Mouse (Mus musculus): ENCODE results near the gene Fgfr2. TPM values are rescaled to one million over a fixed set of nuclear protein-coding genes. Genes with fewer than 3 reads are reported as not detected.
A peak's percentile ranks its signal among the peaks of the same experiment; 100 is the strongest.

Fgfr2 gene
- total and polyA plus RNA-seq, 2 experiments from 2014 or later, result 12.1 to 32.6 TPM

GRCm38 (mm10) chr7:132699165-132699564 is 424.0 kb downstream of the Fgfr2 start:
- no peak for TF ChIP-seq CTCF (IDR thresholded peaks at IDR 0.05)
- Histone ChIP-seq H3K4me3 (ENCODE audit: low read depth, low read length) (no peak overlapping the region), H3K36me3 (ENCODE audit: insufficient read depth, low read length) (no peaks in the 10 kb centered on the region), H3K4me1 (ENCODE audit: insufficient read depth, low read length) (no peaks in the 10 kb centered on the region), H3K27me3 (ENCODE audit: insufficient read depth, low read length) (no peaks in the 10 kb centered on the region), H3K4me2 (ENCODE audit: low read depth, low read length, poor library complexity, severe bottlenecking) (no peak overlapping the region), H3K9me3 (ENCODE audit: low read length) (no peaks in the 10 kb centered on the region), H3K9ac (replicated peaks; ENCODE audit: low read length, poor library complexity, severe bottlenecking) (no peak overlapping the region), H3K27ac (ENCODE audit: low read depth, low read length) (no peak overlapping the region)
- no peak for DNase-seq (ENCODE audit: low spot score)
- WGBS, result 80% methylated on average over 4 of the region's 4 CpGs
- no peak for ATAC-seq (ENCODE audit: low FRiP score)

GRCm38 (mm10) chr7:132698737-132699136 is 424.4 kb downstream of the Fgfr2 start:
- no peak for TF ChIP-seq CTCF (IDR thresholded peaks at IDR 0.05)
- no peaks in the 10 kb centered on the region for H3K27me3 ChIP-seq (ENCODE audit: insufficient read depth, low read length)
- ATAC-seq (ENCODE audit: low FRiP score), result no peak

DNA sequence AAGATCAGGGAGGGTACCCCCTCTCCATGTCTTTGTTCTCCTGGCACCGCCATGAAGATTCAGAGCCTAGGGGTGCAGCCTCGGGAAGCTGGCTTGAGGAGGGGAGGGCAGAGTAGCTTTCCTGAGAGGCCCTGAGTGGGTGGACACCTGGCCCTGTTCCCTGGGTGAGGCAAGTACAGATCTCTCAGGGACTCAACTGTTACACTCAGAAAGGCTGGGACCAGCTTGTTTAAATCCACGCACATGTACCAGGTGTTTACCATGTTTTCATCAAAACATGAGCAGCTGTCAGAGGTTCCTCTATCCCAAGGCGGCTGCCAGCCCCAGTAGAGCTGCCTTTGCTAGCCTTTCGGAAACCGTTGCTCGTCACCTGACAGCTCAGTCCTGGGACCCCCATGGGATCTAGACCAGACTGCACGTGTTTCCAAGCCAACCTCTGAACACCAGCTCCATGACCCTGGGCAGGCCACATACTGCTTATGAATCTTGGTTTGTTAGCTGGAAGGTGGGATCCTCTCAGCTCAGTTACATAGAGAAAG is 425.8 kb downstream of the Fgfr2 start:
- no peak for TF ChIP-seq CTCF (IDR thresholded peaks at IDR 0.05)
- DNase-seq (ENCODE audit: low spot score) (no peak), ATAC-seq (ENCODE audit: low FRiP score) (no peak)
- no peaks in the 10 kb centered on the region for H3K4me1 ChIP-seq (ENCODE audit: insufficient read depth, low read length)
- 74% methylated on average over 8 of the region's 8 CpGs for WGBS
- H3K27me3 ChIP-seq (ENCODE audit: insufficient read depth, low read length), result no peaks in the 10 kb centered on the region
- H3K4me2 ChIP-seq (ENCODE audit: low read depth, low read length, poor library complexity, severe bottlenecking), result no peak overlapping the region
- H3K36me3 ChIP-seq (ENCODE audit: insufficient read depth, low read length), result no peaks in the 10 kb centered on the region
- H3K4me3 ChIP-seq (ENCODE audit: low read depth, low read length), result no peak overlapping the region
- H3K9ac ChIP-seq (replicated peaks; ENCODE audit: low read length, poor library complexity, severe bottlenecking), result no peak overlapping the region
- no peak overlapping the region for H3K27ac ChIP-seq (ENCODE audit: low read depth, low read length)
- no peaks in the 10 kb centered on the region for H3K9me3 ChIP-seq (ENCODE audit: low read length)

More at GRCm38 (mm10) chr7:132698737-132699136, 424.4 kb downstream of the Fgfr2 start:
- DNase-seq (ENCODE audit: low spot score), result no peak
- Histone ChIP-seq H3K27ac (ENCODE audit: low read depth, low read length) (no peak overlapping the region), H3K9ac (replicated peaks; ENCODE audit: low read length, poor library complexity, severe bottlenecking) (no peak overlapping the region), H3K36me3 (ENCODE audit: insufficient read depth, low read length) (no peaks in the 10 kb centered on the region), H3K4me1 (ENCODE audit: insufficient read depth, low read length) (no peaks in the 10 kb centered on the region), H3K4me3 (ENCODE audit: low read depth, low read length) (no peak overlapping the region), H3K9me3 (ENCODE audit: low read length) (no peaks in the 10 kb centered on the region), H3K4me2 (ENCODE audit: low read depth, low read length, poor library complexity, severe bottlenecking) (no peak overlapping the region)
- WGBS, result 89% methylated on average over 4 of the region's 4 CpGs

DNA sequence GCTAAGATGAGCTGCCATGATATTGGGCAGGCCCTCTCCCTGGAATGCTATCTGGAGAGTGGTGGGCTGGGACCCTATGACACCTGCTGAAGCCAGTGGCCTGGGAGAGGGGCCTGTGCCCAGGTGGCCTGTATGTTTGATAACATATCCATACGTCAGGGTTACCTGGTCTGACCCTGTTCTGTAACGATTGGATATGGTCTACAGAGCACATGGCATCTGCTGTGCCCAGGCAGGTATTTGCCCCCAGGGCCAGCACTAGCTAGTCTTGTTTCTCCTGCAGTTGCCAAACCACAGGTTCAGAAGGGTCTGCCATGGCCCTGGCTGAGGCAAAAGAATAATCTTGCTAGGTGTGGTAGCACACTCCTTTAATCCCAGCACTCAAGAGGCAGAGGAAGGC is 429.6 kb downstream of the Fgfr2 start:
- no peak for TF ChIP-seq CTCF (IDR thresholded peaks at IDR 0.05)
- H3K9me3 ChIP-seq (ENCODE audit: low read length), result no peaks in the 10 kb centered on the region
- 96% methylated on average over 2 of the region's 2 CpGs for WGBS
- H3K4me2 ChIP-seq (ENCODE audit: low read depth, low read length, poor library complexity, severe bottlenecking), result no peak overlapping the region
- H3K27me3 ChIP-seq (ENCODE audit: insufficient read depth, low read length), result no peaks in the 10 kb centered on the region
- ATAC-seq (ENCODE audit: low FRiP score) (no peak), DNase-seq (ENCODE audit: low spot score) (no peak)
- H3K27ac ChIP-seq (ENCODE audit: low read depth, low read length), result no peak overlapping the region
- H3K4me3 ChIP-seq (ENCODE audit: low read depth, low read length), result no peak overlapping the region
- H3K4me1 ChIP-seq (ENCODE audit: insufficient read depth, low read length), result no peaks in the 10 kb centered on the region
- H3K36me3 ChIP-seq (ENCODE audit: insufficient read depth, low read length), result no peaks in the 10 kb centered on the region
- H3K9ac ChIP-seq (replicated peaks; ENCODE audit: low read length, poor library complexity, severe bottlenecking), result no peak overlapping the region

DNA sequence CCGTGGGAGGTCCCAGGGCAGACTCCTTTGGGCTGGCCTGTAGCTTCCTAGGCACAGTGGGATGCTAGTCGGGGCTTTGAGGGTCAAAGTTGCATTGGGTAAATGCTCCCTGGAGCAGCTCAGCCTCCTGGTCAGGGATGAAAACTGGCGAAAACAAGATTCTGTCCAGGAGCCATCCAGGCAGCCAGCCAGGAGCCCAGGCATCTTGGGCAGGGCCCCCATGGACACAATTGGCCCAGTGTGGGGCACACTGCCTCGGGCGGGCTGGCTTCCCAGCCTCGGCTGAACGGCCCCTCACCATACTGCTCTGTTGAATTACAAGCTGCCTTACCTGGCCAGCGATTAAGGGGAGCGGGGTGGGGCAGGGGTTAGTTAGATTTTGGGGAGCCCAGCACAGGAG is 430.4 kb downstream of the Fgfr2 start:
- DNase-seq (ENCODE audit: low spot score) (peak; percentile 48), ATAC-seq (ENCODE audit: low FRiP score) (0 out of 2 replicates have a peak, but pooled peaks have one; percentile 52)
- Histone ChIP-seq H3K4me1 (ENCODE audit: insufficient read depth, low read length) (no peaks in the 10 kb centered on the region; the same call in 1 of the 2 replicates), H3K9me3 (ENCODE audit: low read length) (no peaks in the 10 kb centered on the region), H3K36me3 (ENCODE audit: insufficient read depth, low read length) (no peaks in the 10 kb centered on the region), H3K4me2 (ENCODE audit: low read depth, low read length, poor library complexity, severe bottlenecking) (no peak overlapping the region), H3K9ac (replicated peaks; ENCODE audit: low read length, poor library complexity, severe bottlenecking) (no peak overlapping the region), H3K4me3 (ENCODE audit: low read depth, low read length) (no peak overlapping the region), H3K27me3 (ENCODE audit: insufficient read depth, low read length) (no peaks in the 10 kb centered on the region), H3K27ac (ENCODE audit: low read depth, low read length) (no peak overlapping the region)
- no peak for TF ChIP-seq CTCF (IDR thresholded peaks at IDR 0.05)
- WGBS, result 72% methylated on average over 9 of the region's 9 CpGs

DNA sequence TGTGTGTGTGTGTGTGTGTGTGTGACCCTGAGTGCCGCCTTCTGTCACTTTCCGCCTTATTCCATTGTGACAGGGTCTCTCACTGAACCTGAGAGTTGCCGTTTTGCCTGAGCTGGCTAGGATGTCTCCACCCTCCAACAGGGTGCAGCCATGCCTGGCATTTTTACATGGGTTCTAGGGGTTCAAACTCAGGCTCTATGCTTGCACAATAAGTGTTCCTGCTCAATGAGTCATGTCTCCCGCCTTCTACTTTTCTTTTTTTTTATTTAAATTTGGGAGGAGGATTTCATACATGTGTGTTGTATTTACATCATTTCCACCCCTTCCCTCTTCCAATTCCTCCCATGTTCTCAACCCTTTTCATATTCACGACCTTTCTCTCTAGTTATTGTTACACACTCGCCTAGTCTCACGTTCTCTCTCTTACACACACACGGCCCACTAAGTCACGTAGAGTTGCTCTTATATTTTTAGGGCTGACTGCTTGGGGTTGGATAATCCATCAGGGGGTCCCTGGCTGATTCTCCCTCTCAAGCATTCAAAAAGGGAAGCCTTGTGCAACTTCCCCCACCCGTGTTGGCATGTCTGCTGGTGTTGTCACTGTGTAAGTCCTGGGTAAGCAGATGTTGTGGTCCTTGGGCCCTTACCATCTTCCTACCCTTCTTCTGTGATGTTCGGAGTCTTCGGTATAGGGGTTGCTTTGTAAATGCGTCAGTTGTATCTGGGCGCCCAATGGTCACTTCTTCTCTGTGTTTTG is 432.3 kb downstream of the Fgfr2 start:
- Histone ChIP-seq H3K27me3 (ENCODE audit: insufficient read depth, low read length) (no peaks in the 10 kb centered on the region), H3K4me3 (ENCODE audit: low read depth, low read length) (no peak overlapping the region), H3K4me1 (ENCODE audit: insufficient read depth, low read length) (no peaks in the 10 kb centered on the region; the same call in 1 of the 2 replicates), H3K9ac (replicated peaks; ENCODE audit: low read length, poor library complexity, severe bottlenecking) (no peak overlapping the region), H3K36me3 (ENCODE audit: insufficient read depth, low read length) (no peaks in the 10 kb centered on the region), H3K4me2 (ENCODE audit: low read depth, low read length, poor library complexity, severe bottlenecking) (no peak overlapping the region), H3K27ac (ENCODE audit: low read depth, low read length) (no peak overlapping the region), H3K9me3 (ENCODE audit: low read length) (no peaks in the 10 kb centered on the region)
- 90% methylated on average over 14 of the region's 14 CpGs for WGBS
- DNase-seq (ENCODE audit: low spot score) (no peak), ATAC-seq (ENCODE audit: low FRiP score) (no peak)
- no peak for TF ChIP-seq CTCF (IDR thresholded peaks at IDR 0.05)

Measured in midbrain, postnatal 0 days (tissue).